Mouse (Mus musculus): ENCODE data around the gene Cst6.

GRCm38 (mm10) chr19:5384715-5385114 lies 35.3 kb upstream of the Cst6 start:
- no peak for TF ChIP-seq GATA1 (IDR thresholded peaks at IDR 0.05; ENCODE audit: borderline replicate concordance, low read length)
- no peak for TF ChIP-seq FLI1 (IDR thresholded peaks at IDR 0.05; ENCODE audit: low read length)
